Comparison of ENCODE assay signal across 23 mouse cellular contexts in the genomic region with DNA sequence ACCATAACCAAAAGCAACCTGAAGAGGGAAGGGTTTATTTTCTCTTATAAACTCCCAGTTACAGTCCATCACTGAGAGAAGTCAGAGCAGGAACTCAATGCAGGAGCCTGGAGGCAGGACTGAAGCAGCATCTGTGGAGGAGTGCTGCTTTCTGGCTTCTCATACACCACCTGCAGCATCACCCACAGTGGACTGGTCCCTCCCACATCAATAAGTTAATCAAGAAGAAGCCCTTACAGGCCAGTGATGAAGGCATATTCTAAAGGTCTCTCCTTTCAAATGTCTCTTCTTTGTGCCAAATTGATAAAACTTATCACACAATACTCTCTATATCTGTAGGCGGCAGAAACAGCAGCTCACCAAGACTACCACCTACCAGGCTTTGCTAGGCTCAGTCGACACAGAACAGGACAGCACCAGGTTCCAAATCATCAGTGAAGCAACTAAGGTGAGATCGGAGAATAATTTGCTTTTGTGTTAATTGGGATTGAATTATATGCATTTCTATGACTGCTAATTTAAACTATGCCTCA. TPM values are rescaled to one million over a fixed set of nuclear protein-coding genes. Genes with fewer than 3 reads are reported as not detected.
A peak's percentile ranks its signal among the peaks of the same experiment; 100 is the strongest.
DNase-seq lines count a peak whose midpoint lies in the region; ATAC-seq lines count a peak whose summit lies in the region.
"Had no signal": no experiment of that assay in that cellular context is flagged by ENCODE, and none has a peak within 500 bp of the region (broad histone marks: within the 10 kb centered on the region; RNA-seq: fewer than 3 reads in every experiment).

No protein-coding gene starts in this region.

- H3K27ac ChIP-seq in liver, embryonic 11.5 days (ENCODE audit: low read depth, low read length): no peak overlapping the region
- peak overlapping the region; percentile 77 for H3K27ac ChIP-seq in liver, embryonic 16.5 days (ENCODE audit: low read length)
- H3K27ac ChIP-seq: embryonic facial prominence, embryonic 13.5 days; forebrain, embryonic 13.5 days; hindbrain, embryonic 13.5 days; limb, embryonic 10.5 days; limb, embryonic 15.5 days; lung, embryonic 15.5 days; midbrain, embryonic 12.5 days had no signal

- no peaks in the 10 kb centered on the region for H3K27me3 ChIP-seq in liver, embryonic 11.5 days (replicated peaks; ENCODE audit: control insufficient read depth, insufficient read depth, low read length)
- no peaks in the 10 kb centered on the region for H3K27me3 ChIP-seq in liver, embryonic 16.5 days (ENCODE audit: control insufficient read depth, insufficient read depth, low read depth, low read length)
- H3K27me3 ChIP-seq: CH12.LX; embryonic facial prominence, embryonic 13.5 days; forebrain, embryonic 13.5 days; heart, embryonic 12.5 days; hindbrain, embryonic 13.5 days; limb, embryonic 15.5 days; lung, embryonic 15.5 days; midbrain, embryonic 12.5 days had no signal

- no peaks in the 10 kb centered on the region for H3K9me3 ChIP-seq in liver, embryonic 11.5 days (ENCODE audit: control insufficient read depth, low read length)
- no peaks in the 10 kb centered on the region for H3K9me3 ChIP-seq in liver, embryonic 16.5 days (replicated peaks; ENCODE audit: control insufficient read depth, low read length)
- H3K9me3 ChIP-seq: forebrain, embryonic 13.5 days; heart, embryonic 12.5 days; limb, embryonic 10.5 days; limb, embryonic 15.5 days; lung, embryonic 15.5 days; midbrain, embryonic 12.5 days had no signal

- 63% methylated on average over 3 of the region's 3 CpGs for WGBS in liver, embryonic 11.5 days
- 36% methylated on average over 3 of the region's 3 CpGs for WGBS in liver, embryonic 16.5 days (ENCODE audit: insufficient replicate concordance)

- intact Hi-C loops in gastrocnemius, postnatal 14 days (cut with DNase I; ENCODE audit: low total_unique reads): no loop called here

- DNase-seq in heart, adult 11 months: peak; percentile 64
- no peak for DNase-seq in heart, adult 9 months (ENCODE audit: low spot score in 2 of 2)
- DNase-seq in liver, embryonic 11.5 days (ENCODE audit: low spot score): no peak
- DNase-seq in gastrocnemius, postnatal 14 days: no peak
- DNase-seq in yolk sac, embryonic 10.5 days (ENCODE audit: low spot score): no peak
- DNase-seq in cerebellum, postnatal 4 days (ENCODE audit: low spot score in 2 of 2): no peak
- DNase-seq: adrenal gland, postnatal 10 days; cerebellum, adult 11 months; cerebellum, adult 9-10 months; gastrocnemius, postnatal 25 days; heart, adult 18-20 months; heart, postnatal 4 days had no signal

- H3K4me1 ChIP-seq in liver, embryonic 11.5 days (replicated peaks; ENCODE audit: control insufficient read depth, insufficient read depth, low read length): no peaks in the 10 kb centered on the region; the same call in 1 of the 2 replicates
- H3K4me1 ChIP-seq in liver, embryonic 16.5 days (ENCODE audit: control insufficient read depth, low read depth, low read length): peaks cover 5% of the 10 kb centered on the region
- H3K4me1 ChIP-seq: embryonic facial prominence, embryonic 13.5 days; forebrain, embryonic 13.5 days; heart, embryonic 12.5 days; hindbrain, embryonic 13.5 days; limb, embryonic 10.5 days; limb, embryonic 15.5 days; lung, embryonic 15.5 days; midbrain, embryonic 12.5 days had no signal

- no peaks in the 10 kb centered on the region for H3K36me3 ChIP-seq in liver, embryonic 11.5 days (ENCODE audit: control insufficient read depth, insufficient read depth, low read length)
- H3K36me3 ChIP-seq in liver, embryonic 16.5 days (ENCODE audit: control insufficient read depth, insufficient read depth): peaks cover 6% of the 10 kb centered on the region
- H3K36me3 ChIP-seq: embryonic facial prominence, embryonic 13.5 days; lung, embryonic 15.5 days; midbrain, embryonic 12.5 days had no signal

- no peak overlapping the region for H3K4me3 ChIP-seq in liver, embryonic 11.5 days (ENCODE audit: low read depth, low read length)
- H3K4me3 ChIP-seq in liver, embryonic 16.5 days (ENCODE audit: low read depth, low read length): peak overlapping the region; percentile 17; the same call in 1 of the 2 replicates
- H3K4me3 ChIP-seq: embryonic facial prominence, embryonic 13.5 days; forebrain, embryonic 13.5 days; heart, embryonic 12.5 days; hindbrain, embryonic 13.5 days; limb, embryonic 10.5 days; limb, embryonic 15.5 days; lung, embryonic 15.5 days; midbrain, embryonic 12.5 days had no signal

- peak; percentile 98 for ATAC-seq in liver, embryonic 11.5 days (replicated peaks; ENCODE audit: low FRiP score)
- ATAC-seq in liver, embryonic 16.5 days (ENCODE audit: low read depth): peak; percentile 96
- ATAC-seq: forebrain, embryonic 13.5 days; intestine, postnatal 0 days had no signal

- H3K4me2 ChIP-seq in liver, embryonic 11.5 days: peak overlapping the region; percentile 7; the same call in 1 of the 2 replicates
- peak overlapping the region; percentile 46 for H3K4me2 ChIP-seq in liver, embryonic 16.5 days (ENCODE audit: low read depth, low read length)
- H3K4me2 ChIP-seq: embryonic facial prominence, embryonic 13.5 days; forebrain, embryonic 13.5 days; heart, embryonic 12.5 days; hindbrain, embryonic 13.5 days; limb, embryonic 15.5 days; lung, embryonic 15.5 days; midbrain, embryonic 12.5 days had no signal

- no peak overlapping the region for H3K9ac ChIP-seq in liver, embryonic 11.5 days (ENCODE audit: low read depth, low read length)
- H3K9ac ChIP-seq in liver, embryonic 16.5 days (ENCODE audit: low read depth, low read length): no peak overlapping the region
- H3K9ac ChIP-seq: embryonic facial prominence, embryonic 13.5 days; forebrain, embryonic 13.5 days; heart, embryonic 12.5 days; hindbrain, embryonic 13.5 days; limb, embryonic 15.5 days; lung, embryonic 15.5 days; midbrain, embryonic 12.5 days had no signal

RNA-seq across cellular contexts. Expression of a gene that starts 7.2 kb away (rescaled TPM):
- 7.1 and 9.2 TPM in 2 replicates for polyA plus RNA-seq in liver, embryonic 11.5 days (2014; fragmentation: Nextera tagmentation; extraction: Ambion mirVana)
- polyA plus RNA-seq in liver, embryonic 16.5 days (2015; fragmentation: Nextera tagmentation; extraction: Ambion mirVana): 2.7 and 3.4 TPM in 2 replicates
- total RNA-seq in gastrocnemius, postnatal 14 days (2021): 10 to 100 TPM; 33.0 to 42.5 TPM

RNA-seq across cellular contexts. Expression of a gene that starts 7.5 kb away (rescaled TPM):
- 7.8 and 8.5 TPM in 2 replicates for polyA plus RNA-seq in liver, embryonic 11.5 days (2014; fragmentation: Nextera tagmentation; extraction: Ambion mirVana)
- 6.1 and 7.2 TPM in 2 replicates for polyA plus RNA-seq in liver, embryonic 16.5 days (2015; fragmentation: Nextera tagmentation; extraction: Ambion mirVana)
- total RNA-seq in gastrocnemius, postnatal 14 days (2021): 10 to 100 TPM; 31.8 to 37.0 TPM

RNA-seq across cellular contexts. Expression of a gene that starts 44.7 kb away (rescaled TPM):
- polyA plus RNA-seq in liver, embryonic 11.5 days (2014; fragmentation: Nextera tagmentation; extraction: Ambion mirVana): 6.3 and 7.5 TPM in 2 replicates
- 3.7 and 4.5 TPM in 2 replicates for polyA plus RNA-seq in liver, embryonic 16.5 days (2015; fragmentation: Nextera tagmentation; extraction: Ambion mirVana)
- total RNA-seq in gastrocnemius, postnatal 14 days (2021): 10 to 100 TPM; 88.0 to 92.1 TPM

RNA-seq across cellular contexts. Expression of a gene that starts 58.2 kb away (rescaled TPM):
- polyA plus RNA-seq in liver, embryonic 11.5 days (2014; fragmentation: Nextera tagmentation; extraction: Ambion mirVana): 15.5 and 19.8 TPM in 2 replicates
- 6.9 and 7.5 TPM in 2 replicates for polyA plus RNA-seq in liver, embryonic 16.5 days (2015; fragmentation: Nextera tagmentation; extraction: Ambion mirVana)
- total RNA-seq in gastrocnemius, postnatal 14 days (2021): 10 to 100 TPM; 17.7 to 18.2 TPM
